Mouse (Mus musculus) heart, embryonic 15.5 days (tissue): Measurements from ENCODE around the gene Gh. TPM values are rescaled to one million over a fixed set of nuclear protein-coding genes. Genes with fewer than 3 reads are reported as not detected.

Experiments
- ATAC-seq: fragments of 200-750 bp; cut with Nextera tagmentation; replicated peaks from 2 replicates; pipeline ENCODE4 v1.8.0; 2017; ENCODE audit warnings: low read depth, moderate TSS enrichment; ENCODE audit not compliant: insufficient number of reproducible peaks, insufficient read depth, low FRiP score
- H3K27ac ChIP-seq: fragments of 300-500 bp; sonication (generic); 2 replicates; pipeline ENCODE4 v1.5.1; 2015; ENCODE audit warnings: mild to moderate bottlenecking, inconsistent platforms
- H3K27me3 ChIP-seq: fragments of 300-500 bp; sonication (generic); 2 replicates; pipeline ENCODE4 v1.6.1; 2015; ENCODE audit warnings: inconsistent platforms
- H3K36me3 ChIP-seq: fragments of 300-500 bp; sonication (generic); 2 replicates; pipeline ENCODE4 v1.6.1; 2015; ENCODE audit warnings: mild to moderate bottlenecking, inconsistent platforms
- H3K4me1 ChIP-seq: fragments of 300-500 bp; sonication (generic); replicated peaks from 2 replicates; pipeline ENCODE4 v1.6.1; 2015; ENCODE audit warnings: inconsistent platforms
- H3K4me2 ChIP-seq: fragments of 300-500 bp; sonication (generic); 2 replicates; pipeline ENCODE4 v1.6.1; 2015; ENCODE audit warnings: inconsistent platforms, mild to moderate bottlenecking, moderate library complexity
- H3K4me3 ChIP-seq: fragments of 300-500 bp; sonication (generic); 2 replicates; pipeline ENCODE4 v1.5.1; 2015; ENCODE audit warnings: mild to moderate bottlenecking, inconsistent platforms
- H3K9ac ChIP-seq: fragments of 300-500 bp; sonication (generic); 2 replicates; pipeline ENCODE4 v1.6.1; 2015; ENCODE audit warnings: mild to moderate bottlenecking, inconsistent platforms
- H3K9me3 ChIP-seq: fragments of 300-500 bp; sonication (generic); replicated peaks from 2 replicates; pipeline ENCODE4 v1.6.1; 2016; ENCODE audit warnings: inconsistent platforms
- WGBS: fragments of 180-500 bp; shearing (Covaris S2); methylation state at CpG from one replicate; pipeline ENCODE4 v1.1.7; 2015; ENCODE audit warnings: mixed read lengths; 5-methylcytosine and 5-hydroxymethylcytosine counted together
- polyA plus RNA-seq: library from polyadenylated mRNA; unstranded; fragments of >200 nt; fragmentation: Nextera tagmentation; extraction: Ambion mirVana; gene quantifications from 2 replicates; pipeline ENCODE4 v1.2.1, GENCODE M21; 2015

Gene Gh
- polyA plus RNA-seq, 1 experiment from 2014 or later, result not detected

GRCm38 (mm10) chr11:106268326-106269059, 33.2 kb downstream of the Gh start:
- Histone ChIP-seq H3K4me2 (peak overlapping the region; percentile 32; the same call in 1 of the 2 replicates), H3K36me3 (peaks cover 39% of the 10 kb centered on the region), H3K9me3 (no peaks in the 10 kb centered on the region), H3K4me3 (no peak overlapping the region), H3K9ac (no peak overlapping the region), H3K27ac (peak overlapping the region; percentile 16; the same call in 1 of the 2 replicates), H3K4me1 (peaks cover 43% of the 10 kb centered on the region), H3K27me3 (no peaks in the 10 kb centered on the region)
- 56% methylated on average over 8 of the region's 8 CpGs for WGBS
- no peak for ATAC-seq

GRCm38 (mm10) chr11:106267871-106268270, 33.8 kb downstream of the Gh start:
- H3K4me2 ChIP-seq, result no peak overlapping the region
- ATAC-seq, result no peak

GRCm38 (mm10) chr11:106267311-106267852, 34.3 kb downstream of the Gh start:
- H3K4me2 ChIP-seq, result no peak overlapping the region
- no peaks in the 10 kb centered on the region for H3K9me3 ChIP-seq
- 69% methylated on average over 15 of the region's 15 CpGs for WGBS
- peaks cover 50% of the 10 kb centered on the region for H3K36me3 ChIP-seq
- no peak overlapping the region for H3K4me3 ChIP-seq
- H3K27me3 ChIP-seq, result no peaks in the 10 kb centered on the region
- peaks cover 39% of the 10 kb centered on the region for H3K4me1 ChIP-seq
- ATAC-seq, result no peak
- no peak overlapping the region; the same call in 1 of the 2 replicates for H3K27ac ChIP-seq
- H3K9ac ChIP-seq, result no peak overlapping the region

More at GRCm38 (mm10) chr11:106267871-106268270, 33.8 kb downstream of the Gh start:
- Histone ChIP-seq H3K27ac (peak overlapping the region; percentile 15; the same call in 1 of the 2 replicates), H3K4me1 (peaks cover 39% of the 10 kb centered on the region), H3K9me3 (no peaks in the 10 kb centered on the region), H3K36me3 (peaks cover 46% of the 10 kb centered on the region), H3K9ac (no peak overlapping the region), H3K4me3 (no peak overlapping the region), H3K27me3 (no peaks in the 10 kb centered on the region)
- 59% methylated on average over 5 of the region's 5 CpGs for WGBS

GRCm38 (mm10) chr11:106266431-106266830, 35.2 kb downstream of the Gh start:
- peaks cover 34% of the 10 kb centered on the region for H3K4me1 ChIP-seq
- no peak overlapping the region for H3K9ac ChIP-seq
- no peak overlapping the region for H3K27ac ChIP-seq
- H3K9me3 ChIP-seq, result no peaks in the 10 kb centered on the region
- H3K4me3 ChIP-seq, result no peak overlapping the region
- H3K36me3 ChIP-seq, result peaks cover 60% of the 10 kb centered on the region
- whole genome bisulfite sequencing, result 89% methylated on average over 10 of the region's 10 CpGs
- H3K4me2 ChIP-seq, result no peak overlapping the region
- no peaks in the 10 kb centered on the region for H3K27me3 ChIP-seq
- no peak for ATAC-seq

- no peaks in the 10 kb centered on the region for H3K9me3 ChIP-seq
- H3K27me3 ChIP-seq, result no peaks in the 10 kb centered on the region
- no peak overlapping the region for H3K4me3 ChIP-seq
- H3K27ac ChIP-seq, result no peak overlapping the region
- WGBS, result 86% methylated on average over 4 of the region's 4 CpGs
- H3K36me3 ChIP-seq, result peaks cover 66% of the 10 kb centered on the region
- no peak overlapping the region for H3K9ac ChIP-seq
- no peak for ATAC-seq
- H3K4me1 ChIP-seq, result peaks cover 26% of the 10 kb centered on the region
- H3K4me2 ChIP-seq, result no peak overlapping the region
These were observed 36.1 kb downstream of the Gh start for GRCm38 (mm10) chr11:106265570-106265969.

- no peak for ATAC-seq
- Histone ChIP-seq H3K9me3 (no peaks in the 10 kb centered on the region), H3K27ac (no peak overlapping the region), H3K9ac (no peak overlapping the region), H3K36me3 (peaks cover 66% of the 10 kb centered on the region), H3K4me1 (peaks cover 22% of the 10 kb centered on the region), H3K4me2 (no peak overlapping the region), H3K4me3 (no peak overlapping the region), H3K27me3 (no peaks in the 10 kb centered on the region)
- 88% methylated on average over 15 of the region's 15 CpGs for WGBS
These were observed 36.7 kb downstream of the Gh start for GRCm38 (mm10) chr11:106264988-106265387.

- ATAC-seq, result no peak
- WGBS, result 83% methylated on average over 9 of the region's 9 CpGs
These were observed 37.7 kb downstream of the Gh start for GRCm38 (mm10) chr11:106263963-106264362.

GRCm38 (mm10) chr11:106260826-106261450, 40.7 kb downstream of the Gh start:
- Histone ChIP-seq H3K36me3 (peaks cover 64% of the 10 kb centered on the region), H3K4me1 (peaks cover 13% of the 10 kb centered on the region), H3K4me2 (no peak overlapping the region), H3K4me3 (no peak overlapping the region), H3K27ac (no peak overlapping the region), H3K27me3 (no peaks in the 10 kb centered on the region), H3K9ac (no peak overlapping the region), H3K9me3 (no peaks in the 10 kb centered on the region)
- no peak for ATAC-seq
- 73% methylated on average over 14 of the region's 14 CpGs for WGBS

More at GRCm38 (mm10) chr11:106263963-106264362, 37.7 kb downstream of the Gh start:
- H3K4me2 ChIP-seq, result no peak overlapping the region
- no peaks in the 10 kb centered on the region for H3K9me3 ChIP-seq
- H3K36me3 ChIP-seq, result peaks cover 71% of the 10 kb centered on the region
- peaks cover 19% of the 10 kb centered on the region for H3K4me1 ChIP-seq
- H3K4me3 ChIP-seq, result no peak overlapping the region
- no peaks in the 10 kb centered on the region for H3K27me3 ChIP-seq
- H3K9ac ChIP-seq, result no peak overlapping the region
- no peak overlapping the region for H3K27ac ChIP-seq

- Histone ChIP-seq H3K9me3 (no peaks in the 10 kb centered on the region), H3K27me3 (no peaks in the 10 kb centered on the region), H3K9ac (peak overlapping the region; percentile 90), H3K4me2 (peak overlapping the region; percentile 94), H3K4me3 (peak overlapping the region; percentile 93), H3K27ac (no peak overlapping the region; the same call in 1 of the 2 replicates), H3K36me3 (peaks cover 40% of the 10 kb centered on the region), H3K4me1 (peaks cover 23% of the 10 kb centered on the region)
- no peak for ATAC-seq
- WGBS, result 56% methylated on average over 5 of the region's 5 CpGs
These were observed 44.9 kb downstream of the Gh start for GRCm38 (mm10) chr11:106256775-106257174.

GRCm38 (mm10) chr11:106255685-106256451, 45.8 kb downstream of the Gh start, which contains the start of the genes Ftsj3 and Psmc5:
Gene Ftsj3, minus strand, starts transcription at chr11:106256079.
Gene Psmc5, plus strand, starts transcription at chr11:106256154.
- Histone ChIP-seq H3K9ac (peak within 1 kb of the TSS; percentile 90), H3K36me3 (peaks cover 40% of the 10 kb centered on the region), H3K4me1 (peaks cover 23% of the 10 kb centered on the region), H3K9me3 (no peaks in the 10 kb centered on the region), H3K4me3 (peak within 1 kb of the TSS; percentile 93), H3K27me3 (no peaks in the 10 kb centered on the region), H3K4me2 (peak within 1 kb of the TSS; percentile 94), H3K27ac (peak within 1 kb of the TSS; percentile 78)
- WGBS, result under 1% methylated on average over 42 of the region's 42 CpGs
- ATAC-seq, result peak; percentile 93

GRCm38 (mm10) chr11:106255174-106255573, 46.5 kb downstream of the Gh start:
- H3K4me2 ChIP-seq, result peak overlapping the region; percentile 94
- ATAC-seq, result no peak
- H3K27me3 ChIP-seq, result no peaks in the 10 kb centered on the region
- peaks cover 47% of the 10 kb centered on the region for H3K36me3 ChIP-seq
- H3K4me3 ChIP-seq, result peak overlapping the region; percentile 93
- 2% methylated on average over 22 of the region's 22 CpGs for WGBS
- peak overlapping the region; percentile 78; the same call in 1 of the 2 replicates for H3K27ac ChIP-seq
- peaks cover 23% of the 10 kb centered on the region for H3K4me1 ChIP-seq
- H3K9ac ChIP-seq, result peak overlapping the region; percentile 70
- H3K9me3 ChIP-seq, result no peaks in the 10 kb centered on the region
